Mouse (Mus musculus) heart, postnatal 10 days (tissue): ENCODE data around the gene Rabif. TPM values are rescaled to one million over a fixed set of nuclear protein-coding genes. Genes with fewer than 3 reads are reported as not detected.

Experiments
- DNase-seq, 2 experiments: peaks; one replicate each; pipeline ENCODE4 v3.0.0; 2021
- intact Hi-C: fragments of 180-260 bp; cut with DNase I; formaldehyde crosslinking; loops from one replicate; pipeline ENCODE4 v1.15.1; 2025
- total RNA-seq, 2 experiments: library from RNA; stranded (reverse); gene quantifications; 2 replicates each; pipeline ENCODE4 v1.2.3; 2021

Gene Rabif
- total RNA-seq, 2 experiments from 2014 or later, result 11.6 to 12.8 TPM

DNA sequence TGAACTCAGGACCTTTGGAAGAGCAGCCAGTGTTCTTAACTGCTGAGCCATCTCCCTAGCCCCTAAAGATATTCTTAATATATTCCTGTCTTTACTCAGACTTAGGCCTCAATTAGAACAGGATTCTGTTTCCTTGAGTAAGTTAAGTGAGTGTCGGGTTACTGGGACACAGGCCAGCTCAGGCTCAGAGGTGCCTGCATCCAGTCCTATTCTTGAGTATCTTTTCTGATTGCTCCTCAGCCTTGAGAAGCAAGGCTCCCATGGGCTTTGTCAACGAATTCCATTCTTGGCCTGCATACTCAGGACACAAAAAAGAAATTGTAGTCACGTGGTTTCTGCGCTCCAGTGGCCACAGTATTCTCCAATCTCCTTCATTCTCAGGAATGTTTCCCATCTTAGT is 53.8 kb downstream of the Rabif start:
- peak; percentile 16 to 18 for DNase-seq
- intact Hi-C loops, result no loop called here

DNA sequence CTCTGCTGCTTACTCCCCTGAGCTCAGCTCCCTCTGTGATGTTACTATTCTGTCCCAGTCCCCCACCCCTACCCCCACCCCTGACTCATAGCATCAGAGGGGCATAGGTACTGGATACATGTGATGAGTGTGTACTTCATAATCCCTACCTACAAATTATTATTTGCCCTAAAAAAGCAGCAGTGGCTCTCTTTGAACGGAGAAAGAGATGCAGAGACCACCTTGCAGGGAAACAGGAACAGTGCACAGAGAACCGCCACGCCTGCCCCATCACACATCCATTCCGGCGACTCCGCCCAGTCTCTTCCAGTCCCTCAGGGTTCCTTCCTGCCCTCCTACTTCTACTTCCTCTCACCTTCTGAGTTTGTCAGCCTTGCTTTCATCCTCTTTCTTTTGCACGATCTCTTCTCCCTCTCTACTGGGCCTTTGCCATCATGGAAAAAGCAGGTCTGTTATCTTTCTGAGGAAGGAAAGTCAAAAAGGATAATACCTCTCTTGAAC is 55.2 kb downstream of the Rabif start, which contains the start of gene Mgat4e:
Mgat4e (minus strand) TSS at position 51 of the 501 bp plus-strand sequence.
- intact Hi-C loops, result no loop called here
- no peak for DNase-seq

GRCm38 (mm10) chr1:134551869-134552268 is 57.4 kb downstream of the Rabif start:
- DNase-seq, result no peak
- intact Hi-C loops, result no loop called here

DNA sequence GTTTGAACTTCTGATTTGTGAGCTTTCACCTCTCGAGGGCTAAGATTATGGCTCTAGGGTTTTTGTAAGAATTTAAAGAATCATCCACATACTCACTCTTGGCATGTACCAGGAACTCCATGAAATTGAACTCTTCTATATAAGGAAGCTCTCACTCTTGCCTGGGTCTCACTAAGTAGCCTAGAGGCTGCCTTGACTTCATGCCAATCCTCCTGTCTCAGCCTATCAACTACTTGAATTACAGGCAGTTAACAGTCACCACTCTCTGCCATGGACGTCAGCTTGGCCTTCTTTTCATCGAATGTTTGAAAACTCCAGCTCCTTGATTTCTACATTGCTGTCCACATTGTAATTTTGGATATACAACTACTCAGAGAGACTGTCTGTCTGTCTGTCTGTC is 57.9 kb downstream of the Rabif start:
- DNase-seq, result no peak
- intact Hi-C loops, result no loop called here

DNA sequence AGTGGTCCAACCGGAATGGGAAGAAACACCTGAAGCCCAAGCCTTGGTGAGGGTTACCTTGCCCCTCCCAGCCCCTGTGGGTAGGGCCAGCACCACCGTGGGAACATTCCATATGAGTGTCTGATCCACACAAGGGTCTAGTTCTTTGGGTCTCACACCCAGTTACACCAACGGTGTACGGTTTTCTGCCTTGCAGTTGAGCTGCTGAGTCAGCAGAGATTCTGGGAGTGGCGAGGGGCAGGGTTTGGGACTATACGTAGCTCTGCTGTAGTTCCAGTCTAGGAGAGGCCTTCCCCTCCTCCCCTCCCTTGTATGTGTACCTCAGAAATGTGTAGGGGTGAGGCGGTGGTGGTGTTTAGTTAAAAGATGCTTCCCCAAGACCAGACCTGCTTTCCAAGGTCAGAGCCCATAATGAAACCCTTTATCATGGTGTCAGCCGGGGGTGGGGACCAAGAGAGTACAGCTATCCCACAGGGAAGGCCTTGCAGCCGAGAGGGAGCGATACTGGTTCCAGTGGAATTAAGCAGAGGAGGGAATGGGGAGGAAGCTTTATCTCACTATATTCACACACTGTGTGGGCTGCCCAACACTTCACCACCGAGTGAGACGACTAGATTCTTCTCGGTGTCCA is 60.9 kb downstream of the Rabif start:
- intact Hi-C loops, result no loop called here

DNA sequence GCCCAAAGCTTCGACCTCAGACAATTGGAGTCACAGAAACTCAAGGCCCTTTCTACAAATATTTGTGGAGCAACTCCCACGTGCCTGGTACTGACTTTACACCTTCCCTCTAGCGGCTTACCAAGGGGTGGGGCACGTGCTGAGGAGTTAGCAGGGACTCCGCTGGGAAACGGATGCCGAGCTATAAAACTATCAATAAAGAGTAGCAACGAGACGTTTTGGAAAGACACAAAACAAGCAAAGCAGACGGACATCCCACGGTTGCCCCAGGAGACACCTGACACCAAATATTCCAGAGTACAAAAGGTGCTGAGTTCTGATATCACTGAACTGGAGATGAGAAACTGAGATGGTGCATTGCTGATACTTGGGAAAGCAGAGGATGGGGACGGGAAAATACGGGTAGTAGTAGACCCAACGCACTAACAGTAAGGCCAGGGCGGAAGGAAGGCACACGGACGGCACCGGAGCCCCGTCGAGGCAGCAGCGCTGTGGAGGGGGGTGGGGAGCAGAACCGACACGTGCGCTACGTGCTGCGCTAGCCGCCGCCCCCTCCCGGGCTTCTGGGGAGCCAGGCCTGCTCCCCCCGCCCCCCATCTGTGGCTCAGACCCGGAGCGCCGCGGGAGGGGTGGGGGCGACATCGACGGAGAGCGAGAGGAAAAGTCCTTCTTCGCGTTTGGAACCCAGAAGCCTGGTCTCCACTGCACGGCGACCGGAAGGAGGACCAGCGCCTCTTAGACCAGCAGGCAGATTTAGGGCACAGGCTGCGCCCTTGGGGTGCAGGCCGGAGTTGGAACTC is 61.6 kb downstream of the Rabif start:
- intact Hi-C loops, result loop anchor here (2.0 kb wide), 1 partner anchor 63 kb away; no protein-coding TSS in a partner anchor
- peak; percentile 11 to 32 for DNase-seq

More for the DNA sequence above, 60.9 kb downstream of the Rabif start:
- no peak for DNase-seq

GRCm38 (mm10) chr1:134556671-134557218 is 62.3 kb downstream of the Rabif start:
- DNase-seq, result peak; percentile 96 to 97
- intact Hi-C loops, result loop anchor here (2.0 kb wide), 1 partner anchor 64 kb away; no protein-coding TSS in a partner anchor

Other genes with a start within 250 kb of the Rabif start
- not detected for gene Myog, start 204.7 kb upstream of the Rabif start, total RNA-seq
- 1 to 10 TPM; 3.4 to 3.7 TPM for gene Ppfia4, start 161.7 kb upstream of the Rabif start, total RNA-seq
- 10 to 100 TPM; 24.2 to 25.7 TPM for gene Tmem183a, start 132.7 kb upstream of the Rabif start, total RNA-seq
- gene 4933406M09Rik, start 108.7 kb upstream of the Rabif start, total RNA-seq, result not detected
- gene Cyb5r1, start 89.1 kb upstream of the Rabif start, total RNA-seq, result 10 to 100 TPM; 31.0 to 33.4 TPM
- 100 to 1,000 TPM; 132 to 133 TPM for gene Adipor1, start 79.3 kb upstream of the Rabif start, total RNA-seq
- 10 to 100 TPM; 18.3 to 19.6 TPM for gene Klhl12, start 39.1 kb upstream of the Rabif start, total RNA-seq
- not detected for gene Mgat4e, start 55.0 kb downstream of the Rabif start, total RNA-seq
- gene Kdm5b, start 65.5 kb downstream of the Rabif start, total RNA-seq, result 10 to 100 TPM; 27.6 to 34.5 TPM
- gene Syt2, start 152.0 kb downstream of the Rabif start, total RNA-seq, result under 1 TPM in 1 of 2 experiments, not detected in 1; 0.31 TPM